Mouse (Mus musculus) midbrain, embryonic 10.5 days (tissue): ENCODE data around the gene Gna12. TPM values are rescaled to one million over a fixed set of nuclear protein-coding genes. Genes with fewer than 3 reads are reported as not detected.

ENCODE experiments used
- polyA plus RNA-seq: library from polyadenylated mRNA; unstranded; fragments of >200 nt; fragmentation: Nextera tagmentation; extraction: Ambion mirVana; gene quantifications from 2 replicates; pipeline ENCODE4 v1.2.1, GENCODE M21; 2016

Gna12 gene
- polyA plus RNA-seq, 1 experiment from 2014 or later, result 7.7 TPM

Other genes starting within 250 kb of the Gna12 start
- 43.7 and 50.8 TPM in 2 replicates for gene Lfng, start 223.1 kb downstream of the Gna12 start, polyA plus RNA-seq
- gene Ttyh3, start 181.4 kb downstream of the Gna12 start, polyA plus RNA-seq, result 28.6 and 36.2 TPM in 2 replicates
- gene Iqce, start 128.1 kb downstream of the Gna12 start, polyA plus RNA-seq, result 23.6 and 27.6 TPM in 2 replicates
- gene Brat1, start 125.4 kb downstream of the Gna12 start, polyA plus RNA-seq, result 22.3 and 24.8 TPM in 2 replicates
- gene Amz1, start 106.3 kb downstream of the Gna12 start, polyA plus RNA-seq, result 0.78 and 1.2 TPM in 2 replicates
- gene Card11, start 170.2 kb upstream of the Gna12 start, polyA plus RNA-seq, result 0.07 and 0.10 TPM in 2 replicates